Mouse (Mus musculus) forebrain, embryonic 11.5 days (tissue): Measurements from ENCODE around the gene Phex. TPM values are rescaled to one million over a fixed set of nuclear protein-coding genes. Genes with fewer than 3 reads are reported as not detected.

Experiments
- ATAC-seq: fragments of 200-750 bp; cut with Nextera tagmentation; replicated peaks from 2 replicates; pipeline ENCODE4 v1.8.0; 2017; ENCODE audit warnings: moderate TSS enrichment; ENCODE audit not compliant: low FRiP score
- DNase-seq: peaks from one replicate; pipeline ENCODE4 v3.0.0-alpha.2; 2017; ENCODE audit warnings: low spot score
- H3K27ac ChIP-seq: fragments of 300-500 bp; sonication (generic); 2 replicates; pipeline ENCODE4 v1.5.1; 2014; ENCODE audit warnings: low read depth, low read length
- H3K27me3 ChIP-seq: fragments of 300-500 bp; sonication (generic); 2 replicates; pipeline ENCODE4 v1.6.1; 2014; ENCODE audit warnings: mild to moderate bottlenecking, low read length, mixed read lengths; ENCODE audit not compliant: control insufficient read depth, insufficient read depth
- H3K36me3 ChIP-seq: fragments of 300-500 bp; sonication (generic); 2 replicates; pipeline ENCODE4 v1.6.1; 2014; ENCODE audit warnings: mild to moderate bottlenecking, low read length, moderate library complexity, mixed read lengths; ENCODE audit not compliant: control insufficient read depth, insufficient read depth
- H3K4me1 ChIP-seq: fragments of 300-500 bp; sonication (generic); replicated peaks from 2 replicates; pipeline ENCODE4 v1.6.1; 2014; ENCODE audit warnings: low read length, mixed read lengths; ENCODE audit not compliant: control insufficient read depth, insufficient read depth
- H3K4me2 ChIP-seq: fragments of 300-500 bp; sonication (generic); 2 replicates; pipeline ENCODE4 v1.6.1; 2014; ENCODE audit warnings: low read depth, mild to moderate bottlenecking, low read length, moderate library complexity, mixed read lengths; ENCODE audit not compliant: severe bottlenecking
- H3K4me3 ChIP-seq: fragments of 300-500 bp; sonication (generic); 2 replicates; pipeline ENCODE4 v1.5.1; 2014; ENCODE audit warnings: low read depth, low read length
- H3K9ac ChIP-seq: fragments of 300-500 bp; sonication (generic); 2 replicates; pipeline ENCODE4 v1.6.1; 2014; ENCODE audit warnings: low read length
- H3K9me3 ChIP-seq: fragments of 300-500 bp; sonication (generic); 2 replicates; pipeline ENCODE4 v1.6.1; 2016; ENCODE audit warnings: low read length, mixed read lengths; ENCODE audit not compliant: control insufficient read depth
- WGBS: fragments of 180-500 bp; shearing (Covaris S2); extraction: QIAGEN DNeasy Blood & Tissue Kit; methylation state at CpG from one replicate; pipeline ENCODE4 v1.1.7; 2014; 5-methylcytosine and 5-hydroxymethylcytosine counted together
- microRNA-seq: library from miRNA; unstranded; fragments of <30 nt; microRNA quantifications from one replicate; pipeline ENCODE4, GENCODE M21; 2016; ENCODE audit not compliant: insufficient number of aligned reads
- polyA plus RNA-seq: library from polyadenylated mRNA; unstranded; fragments of >200 nt; fragmentation: Nextera tagmentation; extraction: Ambion mirVana; gene quantifications from 2 replicates; pipeline ENCODE4 v1.2.1, GENCODE M21; 2014

Gene Phex
- polyA plus RNA-seq, 1 experiment from 2014 or later, result 0.05 TPM

DNA sequence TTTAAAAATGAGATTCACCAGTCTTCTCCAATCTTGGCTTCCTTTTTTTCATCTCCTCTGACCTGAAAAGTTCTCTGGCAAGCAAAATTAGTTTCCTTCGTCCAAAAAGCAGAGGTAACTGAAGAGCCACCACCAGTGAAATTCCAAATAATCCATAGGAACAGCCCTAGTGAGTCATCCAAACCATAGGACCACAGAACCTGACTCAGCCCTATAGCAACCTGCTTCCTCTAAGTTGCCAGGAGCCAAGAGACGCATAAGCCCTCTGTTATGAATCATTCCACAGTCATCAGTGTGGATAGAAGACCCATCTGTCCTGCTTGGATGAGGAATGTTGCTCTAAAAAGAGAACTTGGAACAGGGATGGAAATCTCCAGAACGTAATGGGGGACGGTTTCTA lies 230.9 kb downstream of the Phex start:
- 78% methylated on average over 4 of the region's 4 CpGs for WGBS
- H3K4me2 ChIP-seq, result no peak overlapping the region
- H3K27me3 ChIP-seq, result peaks cover 2% of the 10 kb centered on the region; the same call in 1 of the 2 replicates
- DNase-seq (no peak), ATAC-seq (no peak)
- no peak overlapping the region for H3K27ac ChIP-seq
- H3K9ac ChIP-seq, result no peak overlapping the region
- H3K36me3 ChIP-seq, result no peaks in the 10 kb centered on the region
- H3K4me3 ChIP-seq, result no peak overlapping the region
- H3K9me3 ChIP-seq, result no peaks in the 10 kb centered on the region
- H3K4me1 ChIP-seq, result no peaks in the 10 kb centered on the region

DNA sequence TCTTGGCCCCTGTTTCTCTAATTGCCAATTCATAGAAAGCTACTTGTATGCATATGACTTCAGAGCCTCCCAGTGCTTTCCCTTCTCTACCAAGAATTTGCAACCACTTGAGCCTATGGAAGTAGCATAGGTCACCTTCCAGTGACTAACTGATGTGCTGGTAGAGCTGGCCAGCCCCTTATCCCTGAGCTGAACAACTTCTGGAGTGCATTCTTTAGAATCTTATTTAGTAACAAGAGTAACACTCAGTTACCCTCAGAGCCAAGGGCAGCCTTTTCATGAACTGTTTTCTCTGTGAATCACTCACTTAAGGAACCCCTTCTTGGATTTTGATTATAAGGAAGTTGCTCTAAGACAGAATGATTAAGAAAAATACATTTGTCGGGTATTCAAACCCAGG lies 234.3 kb downstream of the Phex start:
- Histone ChIP-seq H3K27me3 (0 out of 2 replicates have a peak, but pooled peaks cover 2% of the 10 kb centered on the region), H3K27ac (no peak overlapping the region), H3K4me2 (no peak overlapping the region), H3K4me1 (no peaks in the 10 kb centered on the region), H3K4me3 (no peak overlapping the region), H3K36me3 (no peaks in the 10 kb centered on the region), H3K9me3 (no peaks in the 10 kb centered on the region), H3K9ac (no peak overlapping the region)
- 90% methylated on average over 1 of the region's 1 CpGs for WGBS
- no peak for DNase-seq
- no peak for ATAC-seq

DNA sequence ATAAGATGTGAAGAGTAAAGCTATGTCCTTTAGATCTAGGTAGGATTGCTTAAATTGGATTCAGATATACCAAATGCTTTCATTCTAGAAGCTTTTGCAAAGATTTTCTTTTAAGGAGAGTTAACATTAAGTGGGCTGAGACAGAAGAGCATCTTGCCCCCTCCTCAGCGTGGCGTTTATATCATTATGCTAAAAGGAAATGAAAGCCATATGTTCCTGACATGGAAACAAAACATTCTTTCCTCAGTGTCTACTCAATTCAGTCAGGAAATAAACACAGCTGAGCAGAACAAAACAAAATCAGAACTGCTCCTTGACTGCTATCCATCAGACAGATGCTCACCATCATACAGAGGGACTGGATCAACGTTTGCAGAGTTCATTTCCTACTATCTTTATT lies 251.0 kb downstream of the Phex start:
- ATAC-seq, result no peak
- no peak overlapping the region for H3K4me3 ChIP-seq
- 69% methylated on average over 3 of the region's 3 CpGs for WGBS
- H3K36me3 ChIP-seq, result no peaks in the 10 kb centered on the region
- no peak overlapping the region for H3K4me2 ChIP-seq
- H3K27me3 ChIP-seq, result no peaks in the 10 kb centered on the region; the same call in 1 of the 2 replicates
- no peak overlapping the region for H3K27ac ChIP-seq
- no peaks in the 10 kb centered on the region for H3K9me3 ChIP-seq
- H3K4me1 ChIP-seq, result no peaks in the 10 kb centered on the region
- no peak for DNase-seq
- H3K9ac ChIP-seq, result no peak overlapping the region

DNA sequence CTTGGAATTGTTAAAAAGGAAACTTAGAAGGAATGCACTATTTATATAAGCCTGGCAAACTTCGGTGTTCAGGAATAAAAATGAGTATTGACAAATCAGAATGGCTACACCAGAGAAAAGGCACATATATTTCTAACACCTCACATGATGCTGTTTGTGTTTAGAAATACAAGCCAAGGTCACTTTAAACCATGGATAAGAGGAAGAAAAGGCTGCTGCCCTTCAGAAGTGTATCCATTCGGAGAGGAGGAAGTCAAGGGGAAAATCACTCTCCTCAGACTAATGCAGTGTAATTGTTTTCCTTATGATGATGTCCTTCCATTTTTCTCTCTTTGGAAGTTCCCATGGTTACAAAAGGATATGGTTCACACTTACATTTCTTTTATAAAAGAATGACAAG lies 251.7 kb downstream of the Phex start:
- WGBS, result 55% methylated on average over 2 of the region's 2 CpGs
- no peaks in the 10 kb centered on the region for H3K4me1 ChIP-seq
- no peaks in the 10 kb centered on the region for H3K36me3 ChIP-seq
- ATAC-seq, result no peak
- DNase-seq, result no peak
- H3K4me2 ChIP-seq, result no peak overlapping the region
- H3K9ac ChIP-seq, result no peak overlapping the region
- no peak overlapping the region for H3K4me3 ChIP-seq
- H3K9me3 ChIP-seq, result no peaks in the 10 kb centered on the region
- no peaks in the 10 kb centered on the region; the same call in 1 of the 2 replicates for H3K27me3 ChIP-seq
- H3K27ac ChIP-seq, result no peak overlapping the region

DNA sequence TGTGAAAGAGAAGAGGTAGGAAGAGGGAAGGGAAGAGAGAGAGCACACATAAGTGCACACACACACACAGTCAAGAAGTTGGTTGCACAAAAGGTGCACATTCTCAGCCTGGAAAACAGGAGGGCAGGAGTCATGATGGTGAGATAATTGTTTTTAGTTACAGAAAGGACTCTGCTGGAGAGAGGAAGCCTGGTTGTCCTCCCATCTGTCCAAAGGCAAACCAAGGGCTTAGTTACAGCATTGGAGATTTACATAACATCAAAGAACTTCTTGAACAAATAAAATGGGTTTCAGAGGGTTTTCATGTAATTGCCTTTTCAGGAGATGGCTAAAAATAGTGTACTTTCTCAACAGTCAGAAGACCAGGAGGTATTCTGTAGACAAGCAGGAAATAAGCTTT lies 270.4 kb downstream of the Phex start:
- Histone ChIP-seq H3K27me3 (no peaks in the 10 kb centered on the region), H3K36me3 (no peaks in the 10 kb centered on the region), H3K4me1 (no peaks in the 10 kb centered on the region), H3K4me2 (no peak overlapping the region), H3K9ac (no peak overlapping the region), H3K9me3 (no peaks in the 10 kb centered on the region), H3K4me3 (no peak overlapping the region), H3K27ac (no peak overlapping the region)
- ATAC-seq (no peak), DNase-seq (no peak)

DNA sequence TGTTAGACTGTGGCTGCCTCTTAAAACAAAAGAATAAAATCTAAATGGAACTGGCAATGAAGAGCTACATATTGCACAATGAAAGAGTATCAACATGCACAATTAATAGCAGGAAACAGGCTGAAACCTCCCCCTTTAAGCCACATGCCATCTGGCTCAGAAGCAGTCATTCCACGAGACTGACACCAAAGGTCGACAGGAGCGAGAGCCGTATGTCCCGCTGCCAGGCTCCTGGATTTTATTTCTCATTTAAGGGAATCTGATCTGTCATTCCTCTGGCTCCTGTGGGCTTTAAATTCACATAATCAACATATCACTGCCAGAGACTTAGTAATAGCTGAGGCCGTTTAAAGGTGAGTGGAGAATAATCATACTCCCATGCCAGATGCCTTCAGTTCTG lies 275.5 kb downstream of the Phex start:
- Histone ChIP-seq H3K36me3 (no peaks in the 10 kb centered on the region), H3K4me1 (no peaks in the 10 kb centered on the region), H3K9ac (no peak overlapping the region), H3K27me3 (no peaks in the 10 kb centered on the region), H3K9me3 (no peaks in the 10 kb centered on the region), H3K4me2 (no peak overlapping the region), H3K27ac (no peak overlapping the region), H3K4me3 (no peak overlapping the region)
- 78% methylated on average over 6 of the region's 6 CpGs for WGBS
- no peak for DNase-seq
- ATAC-seq, result no peak

Small RNA genes lying within 50 kb of the gene (microRNA-seq; reads per million reads assigned to microRNA genes)
- not detected for gene Gm23798

Other genes starting within 250 kb of the Phex start
- gene Sms, start 77.0 kb upstream of the Phex start, polyA plus RNA-seq, result 104 and 105 TPM in 2 replicates
- gene Yy2, start 153.7 kb upstream of the Phex start, polyA plus RNA-seq, result 5.4 and 6.9 TPM in 2 replicates
- gene Mbtps2, start 183.4 kb upstream of the Phex start, polyA plus RNA-seq, result 21.8 and 30.7 TPM in 2 replicates